Mouse (Mus musculus) embryonic facial prominence, embryonic 14.5 days (tissue): ENCODE measurements around the gene Dbr1. TPM values are rescaled to one million over a fixed set of nuclear protein-coding genes. Genes with fewer than 3 reads are reported as not detected.
"Not testable (repeated sequence)": the region's sequence is repeated elsewhere in the genome, so short reads cannot be mapped to it uniquely, and the experiment has no call there.

Source experiments
- ATAC-seq: fragments of 200-750 bp; cut with Nextera tagmentation; 2 replicates; pipeline ENCODE4 v1.8.0; 2017; ENCODE audit warnings: low read depth, moderate number of reproducible peaks, moderate TSS enrichment
- DNase-seq: peaks from one replicate; pipeline ENCODE4 v3.0.0-alpha.2; 2015; ENCODE audit warnings: low spot score
- H3K27ac ChIP-seq: fragments of 300-500 bp; sonication (generic); replicated peaks from 2 replicates; pipeline ENCODE4 v1.5.1; 2014; ENCODE audit warnings: low read depth, mild to moderate bottlenecking, low read length, moderate library complexity
- H3K27me3 ChIP-seq: fragments of 300-500 bp; sonication (generic); replicated peaks from 2 replicates; pipeline ENCODE4 v1.6.1; 2014; ENCODE audit warnings: low read length; ENCODE audit not compliant: control insufficient read depth, insufficient read depth
- H3K36me3 ChIP-seq: fragments of 300-500 bp; sonication (generic); 2 replicates; pipeline ENCODE4 v1.6.1; 2014; ENCODE audit warnings: low read length, mixed read lengths; ENCODE audit not compliant: control insufficient read depth, insufficient read depth
- H3K4me1 ChIP-seq: fragments of 300-500 bp; sonication (generic); 2 replicates; pipeline ENCODE4 v1.6.1; 2014; ENCODE audit warnings: antibody characterized with exemption, low read length; ENCODE audit not compliant: control insufficient read depth, insufficient read depth
- H3K4me2 ChIP-seq: fragments of 300-500 bp; sonication (generic); 2 replicates; pipeline ENCODE4 v1.6.1; 2014; ENCODE audit warnings: low read depth, mild to moderate bottlenecking, low read length, moderate library complexity, mixed read lengths
- H3K4me3 ChIP-seq: fragments of 300-500 bp; sonication (generic); 2 replicates; pipeline ENCODE4 v1.5.1; 2014; ENCODE audit warnings: low read depth, mild to moderate bottlenecking, low read length
- H3K9ac ChIP-seq: fragments of 300-500 bp; sonication (generic); 2 replicates; pipeline ENCODE4 v1.6.1; 2014; ENCODE audit warnings: low read depth, mild to moderate bottlenecking, low read length, moderate library complexity, mixed read lengths
- H3K9me3 ChIP-seq: fragments of 300-500 bp; sonication (generic); 2 replicates; pipeline ENCODE4 v1.6.1; 2016; ENCODE audit warnings: low read length; ENCODE audit not compliant: control insufficient read depth
- WGBS: fragments of 180-500 bp; shearing (Covaris S2); extraction: QIAGEN DNeasy Blood & Tissue Kit; methylation state at CpG from one replicate; pipeline ENCODE4 v1.1.7; 2014; 5-methylcytosine and 5-hydroxymethylcytosine counted together
- polyA plus RNA-seq: library from polyadenylated mRNA; unstranded; fragments of >200 nt; fragmentation: Nextera tagmentation; extraction: Ambion mirVana; gene quantifications from 2 replicates; pipeline ENCODE4 v1.2.1, GENCODE M21; 2014

Dbr1 gene
- polyA plus RNA-seq, 1 experiment from 2014 or later: 19.0 TPM

- Histone ChIP-seq H3K9me3 (no peaks in the 10 kb centered on the region), H3K4me1 (no peaks in the 10 kb centered on the region), H3K36me3 (peaks cover 20% of the 10 kb centered on the region), H3K9ac (no peak overlapping the region), H3K4me2 (no peak overlapping the region), H3K27me3 (no peaks in the 10 kb centered on the region), H3K4me3 (no peak overlapping the region), H3K27ac (no peak overlapping the region)
- WGBS: 25% methylated on average over 8 of the region's 8 CpGs
- DNase-seq (peak; percentile 39), ATAC-seq (no peak)
These were observed 12.1 kb downstream of the Dbr1 start for GRCm38 (mm10) chr9:99587505-99588202.

- no peak overlapping the region for H3K27ac ChIP-seq
- no peaks in the 10 kb centered on the region for H3K9me3 ChIP-seq
- H3K4me1 ChIP-seq: no peaks in the 10 kb centered on the region
- no peak for DNase-seq
- H3K36me3 ChIP-seq: no peaks in the 10 kb centered on the region
- WGBS: 68% methylated on average over 8 of the region's 8 CpGs
- no peak for ATAC-seq
- H3K27me3 ChIP-seq: no peaks in the 10 kb centered on the region
- no peak overlapping the region for H3K4me3 ChIP-seq
- H3K9ac ChIP-seq: no peak overlapping the region
- no peak overlapping the region for H3K4me2 ChIP-seq
These were observed 15.5 kb downstream of the Dbr1 start for GRCm38 (mm10) chr9:99591144-99591543.

- not testable (repeated sequence) for DNase-seq, H3K27ac ChIP-seq, ATAC-seq, H3K4me3 ChIP-seq, H3K4me2 ChIP-seq, H3K4me1 ChIP-seq, H3K9ac ChIP-seq, H3K36me3 ChIP-seq, H3K27me3 ChIP-seq, H3K9me3 ChIP-seq
- WGBS: 92% methylated on average over 6 of the region's 6 CpGs
These were observed 23.5 kb downstream of the Dbr1 start for GRCm38 (mm10) chr9:99599127-99599526.

GRCm38 (mm10) chr9:99603566-99603965 is 28.0 kb downstream of the Dbr1 start:
- 36% methylated on average over 2 of the region's 2 CpGs for WGBS

GRCm38 (mm10) chr9:99612202-99612601 is 36.6 kb downstream of the Dbr1 start, which contains the start of gene A4gnt:
Gene A4gnt (plus strand): TSS chr9:99612502.
- Histone ChIP-seq H3K4me3 (no peak within 1 kb of the TSS), H3K27me3 (no peaks in the 10 kb centered on the region), H3K27ac (no peak within 1 kb of the TSS), H3K9me3 (no peaks in the 10 kb centered on the region), H3K9ac (no peak within 1 kb of the TSS), H3K4me2 (no peak within 1 kb of the TSS), H3K4me1 (no peaks in the 10 kb centered on the region), H3K36me3 (no peaks in the 10 kb centered on the region)
- DNase-seq: no peak
- no peak for ATAC-seq
- WGBS: 44% methylated on average over 2 of the region's 2 CpGs

More at GRCm38 (mm10) chr9:99603566-99603965, 28.0 kb downstream of the Dbr1 start:
- Histone ChIP-seq H3K27ac (no peak overlapping the region), H3K9me3 (no peaks in the 10 kb centered on the region), H3K4me1 (no peaks in the 10 kb centered on the region), H3K36me3 (no peaks in the 10 kb centered on the region), H3K4me3 (no peak overlapping the region), H3K9ac (no peak overlapping the region), H3K4me2 (no peak overlapping the region), H3K27me3 (no peaks in the 10 kb centered on the region)
- no peak for ATAC-seq
- no peak for DNase-seq

- 91% methylated on average over 7 of the region's 8 CpGs for WGBS
- Histone ChIP-seq H3K9ac (no peak overlapping the region), H3K36me3 (no peaks in the 10 kb centered on the region), H3K27ac (no peak overlapping the region), H3K9me3 (no peaks in the 10 kb centered on the region), H3K27me3 (no peaks in the 10 kb centered on the region), H3K4me2 (no peak overlapping the region), H3K4me3 (no peak overlapping the region), H3K4me1 (no peaks in the 10 kb centered on the region)
- no peak for DNase-seq
- no peak for ATAC-seq
These were observed 44.1 kb downstream of the Dbr1 start for GRCm38 (mm10) chr9:99619688-99620087.

- H3K4me3 ChIP-seq: no peak overlapping the region
- no peaks in the 10 kb centered on the region for H3K27me3 ChIP-seq
- H3K4me1 ChIP-seq: no peaks in the 10 kb centered on the region
- H3K4me2 ChIP-seq: no peak overlapping the region
- DNase-seq (no peak), ATAC-seq (no peak)
- no peaks in the 10 kb centered on the region for H3K9me3 ChIP-seq
- H3K27ac ChIP-seq: no peak overlapping the region
- WGBS: 84% methylated on average over 11 of the region's 11 CpGs
- no peak overlapping the region for H3K9ac ChIP-seq
- no peaks in the 10 kb centered on the region for H3K36me3 ChIP-seq
These were observed 44.6 kb downstream of the Dbr1 start for GRCm38 (mm10) chr9:99620196-99620595.

- H3K9me3 ChIP-seq: no peaks in the 10 kb centered on the region
- H3K9ac ChIP-seq: no peak overlapping the region
- H3K4me3 ChIP-seq: no peak overlapping the region
- no peaks in the 10 kb centered on the region for H3K4me1 ChIP-seq
- no peak overlapping the region for H3K4me2 ChIP-seq
- no peak overlapping the region for H3K27ac ChIP-seq
- DNase-seq (no peak), ATAC-seq (no peak)
- no peaks in the 10 kb centered on the region for H3K36me3 ChIP-seq
- H3K27me3 ChIP-seq: no peaks in the 10 kb centered on the region
- WGBS: 76% methylated on average over 1 of the region's 1 CpGs
These were observed 46.4 kb downstream of the Dbr1 start for GRCm38 (mm10) chr9:99622034-99622433.

GRCm38 (mm10) chr9:99622966-99623365 is 47.4 kb downstream of the Dbr1 start:
- H3K27me3 ChIP-seq: no peaks in the 10 kb centered on the region
- no peak overlapping the region for H3K9ac ChIP-seq
- H3K4me3 ChIP-seq: no peak overlapping the region
- no peak overlapping the region for H3K27ac ChIP-seq
- no peaks in the 10 kb centered on the region for H3K36me3 ChIP-seq
- WGBS: 46% methylated on average over 2 of the region's 2 CpGs
- H3K4me2 ChIP-seq: no peak overlapping the region
- H3K9me3 ChIP-seq: no peaks in the 10 kb centered on the region
- DNase-seq: peak; percentile 3
- H3K4me1 ChIP-seq: no peaks in the 10 kb centered on the region
- ATAC-seq: no peak
